Mouse (Mus musculus): ENCODE results near the gene Slc38a7.

GRCm38 (mm10) chr8:95800353-95800752 is 53.0 kb downstream of the Slc38a7 start:
- TF ChIP-seq CTCF (IDR thresholded peaks at IDR 0.05; ENCODE audit: borderline replicate concordance, insufficient read depth, low read depth, low read length), result no peak
- no peak for TF ChIP-seq POLR2A (IDR thresholded peaks at IDR 0.05; ENCODE audit: borderline replicate concordance, insufficient read depth, low read length)

All from cerebellum, adult 2 months (tissue).